ENCODE assay signal across 8 mouse cellular contexts in the genomic region with DNA sequence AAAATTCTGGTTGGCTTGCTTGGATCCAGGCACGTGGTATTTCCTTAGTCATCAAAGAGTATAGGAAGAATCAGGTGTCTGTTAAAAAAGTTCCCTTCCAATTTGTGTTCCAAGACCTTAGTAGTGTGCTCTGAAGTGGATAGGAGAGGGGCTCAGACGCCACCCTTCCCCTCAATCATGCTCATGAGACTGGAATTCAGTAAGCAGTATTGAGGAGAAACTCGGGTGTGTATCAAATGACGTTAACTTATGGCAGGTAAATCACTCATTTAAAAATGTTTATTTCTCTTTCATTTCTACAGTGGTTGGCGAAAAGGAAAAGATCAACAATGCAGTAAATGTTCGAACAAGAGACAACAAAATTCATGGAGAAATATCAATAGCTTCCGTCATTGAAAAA. TPM values are rescaled to one million over a fixed set of nuclear protein-coding genes. Genes with fewer than 3 reads are reported as not detected.
DNase-seq lines count a peak whose midpoint lies in the region; ATAC-seq lines count a peak whose summit lies in the region.

A gene (plus strand): TSS at position 301 of the 400 bp plus-strand sequence.

- no peak within 1 kb of the TSS for H3K27ac ChIP-seq in kidney, embryonic 16.5 days (ENCODE audit: low read length)
- no peak within 1 kb of the TSS for H3K27ac ChIP-seq in midbrain, embryonic 12.5 days (replicated peaks)

- H3K4me2 ChIP-seq in kidney, embryonic 16.5 days (replicated peaks; ENCODE audit: low read depth, low read length): no peak within 1 kb of the TSS
- H3K4me2 ChIP-seq in midbrain, embryonic 12.5 days (replicated peaks): no peak within 1 kb of the TSS

- 85% methylated on average over 7 of the region's 7 CpGs for WGBS in kidney, embryonic 16.5 days
- WGBS in midbrain, embryonic 12.5 days: 89% methylated on average over 7 of the region's 7 CpGs

- H3K9ac ChIP-seq in kidney, embryonic 16.5 days (replicated peaks; ENCODE audit: low read length): no peak within 1 kb of the TSS
- no peak within 1 kb of the TSS for H3K9ac ChIP-seq in midbrain, embryonic 12.5 days (replicated peaks)

- peaks cover 19% of the 10 kb centered on the region for H3K4me1 ChIP-seq in kidney, embryonic 16.5 days (ENCODE audit: insufficient read depth, low read length)
- peaks cover 16% of the 10 kb centered on the region for H3K4me1 ChIP-seq in midbrain, embryonic 12.5 days

- peaks cover 7% of the 10 kb centered on the region for H3K36me3 ChIP-seq in kidney, embryonic 16.5 days (ENCODE audit: insufficient read depth, low read length)
- H3K36me3 ChIP-seq in midbrain, embryonic 12.5 days: no peaks in the 10 kb centered on the region

- H3K4me3 ChIP-seq in kidney, embryonic 16.5 days (ENCODE audit: low read length): no peak within 1 kb of the TSS
- no peak within 1 kb of the TSS for H3K4me3 ChIP-seq in midbrain, embryonic 12.5 days

- H3K27me3 ChIP-seq in kidney, embryonic 16.5 days (ENCODE audit: insufficient read depth, low read length): no peaks in the 10 kb centered on the region
- H3K27me3 ChIP-seq in midbrain, embryonic 12.5 days: no peaks in the 10 kb centered on the region

- H3K9me3 ChIP-seq in kidney, embryonic 16.5 days (ENCODE audit: low read length): no peaks in the 10 kb centered on the region
- H3K9me3 ChIP-seq in midbrain, embryonic 12.5 days: no peaks in the 10 kb centered on the region

- ATAC-seq in kidney, embryonic 16.5 days (ENCODE audit: low FRiP score, low TSS enrichment): no peak
- ATAC-seq in granulocyte monocyte progenitor cell, adult 5-6 weeks (replicated peaks; ENCODE audit: poor library complexity, severe bottlenecking): no peak
- ATAC-seq in midbrain, embryonic 12.5 days (ENCODE audit: low FRiP score, low read depth): no peak

- no peak for DNase-seq in kidney, adult 9 months
- no peak for DNase-seq in adrenal gland, postnatal 14 days
- no peak for DNase-seq in layer of hippocampus, postnatal 10 days (ENCODE audit: low spot score in 2 of 2)
- DNase-seq in cerebellum, adult 9-10 months: no peak
- DNase-seq in kidney, postnatal 4 days: no peak

RNA-seq across cellular contexts. Expression of the gene that starts here (rescaled TPM):
- 103 and 107 TPM in 2 replicates for polyA plus RNA-seq in kidney, embryonic 16.5 days (2015; fragmentation: Nextera tagmentation; extraction: Ambion mirVana)
- 44.4 and 47.7 TPM in 2 replicates for total RNA-seq in adrenal gland, postnatal 14 days (2021)
- total RNA-seq in granulocyte monocyte progenitor cell, adult 5-6 weeks (2014; fragmentation: Nextera tagmentation): 23.0 and 35.3 TPM in 2 replicates
- total RNA-seq in granulocyte monocyte progenitor cell, adult 5-6 weeks (2017): 70.1 and 70.9 TPM in 2 replicates
- 10 to 100 TPM; 29.5 to 30.4 TPM for total RNA-seq in layer of hippocampus, postnatal 10 days (2021)
- 67.0 and 71.1 TPM in 2 replicates for polyA plus RNA-seq in midbrain, embryonic 12.5 days (2016; fragmentation: Nextera tagmentation; extraction: Ambion mirVana)
